ENCODE assay signal across 15 mouse cellular contexts in genomic region chr16:92686978-92687377, GRCm38 (mm10).
"Had no signal": no experiment of that assay in that cellular context is flagged by ENCODE, and none has a peak within 500 bp of the region (broad histone marks: within the 10 kb centered on the region; RNA-seq: fewer than 3 reads in every experiment).

No protein-coding gene starts in this region.

- H3K4me3 ChIP-seq: hindbrain, embryonic 13.5 days; intestine, embryonic 15.5 days; layer of hippocampus, adult 2 months; limb, embryonic 12.5 days; midbrain, embryonic 12.5 days; myocyte; neural tube, embryonic 15.5 days had no signal

- H3K27ac ChIP-seq: hindbrain, embryonic 13.5 days; intestine, embryonic 15.5 days; layer of hippocampus, adult 2 months; limb, embryonic 12.5 days; liver, embryonic 14.5 days; midbrain, embryonic 12.5 days; neural tube, embryonic 15.5 days had no signal

- H3K4me2 ChIP-seq: hindbrain, embryonic 13.5 days; intestine, embryonic 15.5 days; limb, embryonic 12.5 days; midbrain, embryonic 12.5 days; neural tube, embryonic 15.5 days had no signal

- H3K4me1 ChIP-seq: hindbrain, embryonic 13.5 days; neural tube, embryonic 15.5 days had no signal

- H3K36me3 ChIP-seq: hindbrain, embryonic 13.5 days; intestine, embryonic 15.5 days; limb, embryonic 12.5 days; midbrain, embryonic 12.5 days; neural tube, embryonic 15.5 days had no signal

- H3K9ac ChIP-seq: hindbrain, embryonic 13.5 days; intestine, embryonic 15.5 days; limb, embryonic 12.5 days; liver, embryonic 14.5 days; midbrain, embryonic 12.5 days; neural tube, embryonic 15.5 days had no signal

- H3K9me3 ChIP-seq: hindbrain, embryonic 13.5 days; intestine, embryonic 15.5 days; limb, embryonic 12.5 days; midbrain, embryonic 12.5 days; neural tube, embryonic 15.5 days had no signal

- ATAC-seq: intestine, embryonic 15.5 days had no signal

- DNase-seq: kidney, adult 18-20 months; kidney, postnatal 10 days; kidney, postnatal 4 days; liver; right cerebral cortex, adult 18-20 months; thymus, adult 2 months; thymus, postnatal 25 days had no signal
